Mouse (Mus musculus) adrenal gland, postnatal 25 days (tissue): ENCODE results near the gene Rapgef3. TPM values are rescaled to one million over a fixed set of nuclear protein-coding genes. Genes with fewer than 3 reads are reported as not detected.

Experiments used
- DNase-seq: peaks from one replicate; pipeline ENCODE4 v3.0.0; 2021; ENCODE audit warnings: mixed read lengths
- total RNA-seq: library from RNA; stranded (reverse); gene quantifications from 2 replicates; pipeline ENCODE4 v1.2.3, GENCODE M21; 2021

The Rapgef3 gene
- total RNA-seq, 1 experiment from 2014 or later = 26.0 TPM

DNA sequence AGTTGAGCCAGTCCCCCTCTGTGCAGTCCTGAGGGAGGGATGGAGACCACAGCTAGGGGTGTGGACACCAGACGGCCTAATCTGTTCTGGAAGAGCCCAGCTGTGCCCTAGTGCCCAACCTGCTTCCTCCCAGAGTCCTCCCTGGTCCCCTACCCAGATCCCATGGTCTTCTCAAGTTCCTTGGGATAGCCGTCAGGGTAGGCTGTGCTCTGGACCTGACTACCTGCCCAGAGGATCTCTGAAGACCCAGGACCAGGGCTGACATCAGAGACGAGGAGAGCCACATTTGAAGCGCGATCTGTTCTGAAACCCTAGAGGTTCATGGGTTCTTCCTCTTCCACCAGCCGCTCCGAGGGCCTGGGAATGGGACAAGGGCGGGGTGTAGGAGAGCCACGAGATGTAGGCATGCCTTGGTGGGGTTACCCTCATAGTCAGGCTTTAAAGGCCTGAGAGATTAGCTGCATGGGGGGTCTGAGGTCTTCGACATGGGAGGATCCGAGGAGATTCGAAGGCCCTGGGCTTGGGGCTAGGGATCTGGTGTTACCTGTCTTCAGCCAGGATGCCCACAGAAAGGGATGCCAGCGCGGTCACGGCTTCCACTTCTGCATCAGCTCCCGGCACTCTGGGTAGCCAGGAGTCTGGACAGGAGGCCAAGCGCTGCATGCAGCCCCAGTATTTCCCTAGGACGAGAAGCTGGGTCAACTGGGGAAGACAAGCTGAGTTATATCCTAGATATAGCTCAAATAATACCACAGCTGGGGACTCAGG lies 25.8 kb upstream of the Rapgef3 start:
- no peak for DNase-seq

- DNase-seq = no peak
Measured at GRCm38 (mm10) chr15:97791126-97791700, 23.4 kb upstream of the Rapgef3 start.

DNA sequence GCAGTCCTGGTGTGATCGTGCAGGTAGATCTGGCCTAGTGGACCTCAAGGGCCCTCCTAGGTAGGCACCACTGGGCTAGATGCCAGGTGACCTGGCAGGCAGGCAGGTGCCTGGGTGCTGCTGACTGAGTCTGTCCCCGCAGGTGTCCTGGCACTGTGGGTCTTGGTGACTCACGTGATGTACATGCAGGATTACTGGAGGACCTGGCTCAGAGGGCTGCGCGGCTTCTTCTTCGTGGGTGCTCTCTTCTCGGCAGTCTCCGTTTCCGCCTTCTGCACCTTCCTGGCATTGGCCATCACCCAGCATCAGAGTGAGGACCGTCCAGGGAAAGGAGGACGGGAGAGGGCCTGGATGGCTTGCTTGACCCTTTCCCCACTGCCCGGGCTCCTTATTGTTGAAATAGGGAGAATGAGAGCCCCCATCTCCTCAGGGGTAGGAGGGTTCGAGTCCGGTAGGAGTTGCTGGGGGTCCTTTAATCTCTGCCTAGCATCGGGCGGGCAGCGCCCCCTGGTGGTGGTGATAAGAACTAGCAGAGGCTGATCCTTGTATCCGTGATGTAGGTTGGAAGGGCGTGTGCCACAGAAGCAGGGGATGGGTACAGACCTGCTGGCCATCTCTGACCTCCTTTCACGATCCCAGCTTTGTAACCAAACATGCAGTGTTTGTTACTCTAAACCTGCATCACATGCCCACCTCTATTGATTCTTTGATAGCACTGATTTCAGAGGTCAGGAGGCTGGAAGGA lies 22.2 kb upstream of the Rapgef3 start:
- peak; percentile 79 for DNase-seq

GRCm38 (mm10) chr15:97788821-97789220 lies 21.0 kb upstream of the Rapgef3 start:
- DNase-seq = peak; percentile 64

DNA sequence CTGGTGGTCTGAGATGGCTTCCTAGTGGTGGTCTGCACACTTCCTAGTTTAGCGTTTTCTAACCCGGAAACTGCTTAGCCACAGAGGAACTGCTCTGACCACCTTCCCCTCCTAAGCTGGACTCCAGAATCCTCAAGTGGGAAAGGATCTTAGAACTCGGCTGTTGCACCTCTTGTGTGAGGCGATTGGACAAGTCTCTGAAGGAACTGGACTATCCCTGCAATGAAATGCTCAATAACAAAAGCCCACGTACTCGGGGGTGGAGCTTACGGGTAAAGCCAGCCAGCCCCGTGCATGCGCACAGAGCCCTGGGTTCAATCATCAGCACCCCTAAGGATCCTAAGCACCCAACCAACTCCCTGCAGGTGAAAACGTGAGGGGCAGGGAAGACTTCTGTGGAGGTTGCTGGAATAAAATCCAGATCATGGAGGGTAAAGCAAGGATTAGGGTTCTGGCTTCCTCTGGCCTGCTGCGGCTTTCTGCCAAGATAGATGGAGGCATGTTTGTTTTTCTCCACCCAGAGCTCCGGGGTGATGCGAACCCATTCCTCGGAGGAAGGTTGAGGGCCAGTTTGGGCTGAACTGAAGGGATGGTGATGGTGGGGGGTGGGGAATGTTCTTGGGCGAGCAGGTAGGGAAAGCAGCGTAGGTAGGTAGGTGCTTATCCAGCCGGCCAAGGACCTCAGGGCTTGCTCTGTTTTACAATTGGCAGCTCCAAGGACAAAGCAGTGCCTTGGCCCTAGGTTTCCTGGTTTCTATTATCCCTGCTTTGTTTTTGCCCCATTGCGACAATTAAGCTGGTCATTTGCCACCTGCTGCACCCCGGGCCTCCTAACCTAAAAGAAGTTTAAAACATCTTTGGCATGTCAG lies 20.3 kb upstream of the Rapgef3 start:
- DNase-seq = no peak

- DNase-seq = no peak
Measured at GRCm38 (mm10) chr15:97787148-97787798, 19.5 kb upstream of the Rapgef3 start.

- no peak for DNase-seq
Measured at GRCm38 (mm10) chr15:97786412-97787112, 18.8 kb upstream of the Rapgef3 start.

DNA sequence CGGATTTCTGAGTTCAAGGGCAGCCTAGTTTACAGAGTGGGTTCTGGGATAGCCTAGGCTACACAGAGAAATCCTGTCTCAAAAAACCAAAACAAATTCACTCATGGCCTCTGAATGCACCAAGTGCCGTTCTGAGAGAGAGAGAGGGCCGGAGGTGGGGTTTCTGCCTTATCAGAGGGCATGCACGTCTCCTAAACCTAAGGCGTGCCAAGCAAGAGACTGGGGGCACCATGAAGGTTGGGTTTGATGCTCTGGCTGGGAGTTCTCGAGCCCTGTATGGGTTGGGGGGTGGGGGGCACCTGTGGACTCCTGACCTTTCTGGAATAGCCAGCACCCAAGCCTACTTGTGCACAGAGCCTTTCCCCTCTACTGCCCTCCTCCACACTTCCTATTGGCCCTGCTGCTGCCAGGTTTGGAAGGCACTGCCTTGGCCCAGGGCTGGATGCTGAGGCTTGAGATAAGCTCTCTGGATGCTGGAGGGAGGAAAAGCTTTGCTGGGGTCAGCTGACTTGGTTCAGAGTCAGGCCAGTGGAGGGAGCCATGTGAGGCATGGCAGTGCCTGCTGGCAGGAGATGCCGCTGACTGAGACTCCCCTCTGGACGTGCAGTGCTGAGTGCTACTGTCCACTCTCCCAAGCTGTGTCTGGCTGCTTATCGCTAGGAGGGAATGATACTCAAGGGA lies 18.1 kb upstream of the Rapgef3 start:
- peak; percentile 42 for DNase-seq

- no peak for DNase-seq
Measured at GRCm38 (mm10) chr15:97784561-97785161, 16.9 kb upstream of the Rapgef3 start.

DNA sequence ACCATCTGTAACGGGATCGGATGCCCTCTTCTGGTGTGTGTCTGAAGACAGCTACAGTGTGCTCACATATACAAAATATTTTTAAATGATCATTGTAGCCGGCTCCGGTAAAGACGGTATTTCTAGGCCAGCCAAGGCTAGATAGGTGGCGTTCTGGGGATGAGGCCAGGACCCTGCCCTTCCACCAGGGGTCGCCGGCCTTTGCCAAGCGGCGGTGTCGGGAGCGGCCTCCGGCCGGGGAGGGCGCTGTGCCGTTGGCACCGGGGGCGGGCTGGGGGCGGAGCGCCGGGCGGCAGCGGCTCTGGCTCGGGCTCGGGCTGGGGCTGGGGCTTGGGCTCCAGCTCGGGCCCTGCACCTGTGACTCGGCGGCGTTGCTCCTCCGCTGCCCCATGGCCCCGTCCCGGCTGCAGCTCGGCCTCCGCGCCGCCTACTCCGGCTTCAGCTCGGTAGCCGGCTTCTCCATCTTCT lies 16.4 kb upstream of the Rapgef3 start:
- DNase-seq = peak; percentile 96

- peak; percentile 82 for DNase-seq
Measured at GRCm38 (mm10) chr15:97782749-97783105, 15.0 kb upstream of the Rapgef3 start.

- no peak for DNase-seq
Measured at GRCm38 (mm10) chr15:97781961-97782748, 14.4 kb upstream of the Rapgef3 start.

GRCm38 (mm10) chr15:97780611-97781031 lies 12.8 kb upstream of the Rapgef3 start:
- no peak for DNase-seq

- DNase-seq = no peak
Measured at GRCm38 (mm10) chr15:97779576-97779975, 11.8 kb upstream of the Rapgef3 start.

GRCm38 (mm10) chr15:97778311-97779098 lies 10.7 kb upstream of the Rapgef3 start, which contains the start of gene Slc48a1:
Gene Slc48a1, plus strand, starts transcription at chr15:97778520.
- DNase-seq = no peak

- no peak for DNase-seq
Measured at GRCm38 (mm10) chr15:97776919-97777318, 9.1 kb upstream of the Rapgef3 start.

DNA sequence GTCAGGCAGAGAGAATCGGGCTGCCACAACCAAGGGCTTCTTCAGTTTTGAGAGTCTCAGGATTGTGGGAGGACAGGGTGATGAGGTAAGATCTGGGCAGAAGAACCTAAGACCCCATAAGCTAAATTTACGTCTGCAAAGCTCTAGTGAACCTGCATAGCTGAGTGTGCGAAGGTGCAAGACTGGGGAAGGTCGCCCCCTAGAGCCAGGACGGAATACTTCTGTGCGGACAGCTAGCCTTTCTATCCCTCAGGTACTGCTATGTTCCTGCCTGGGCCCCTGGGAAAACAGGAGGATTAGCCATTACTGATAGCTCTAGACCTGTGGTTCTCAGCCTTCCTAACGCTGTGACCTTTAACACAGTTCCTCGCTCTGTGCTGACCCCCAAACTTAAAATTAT lies 8.7 kb upstream of the Rapgef3 start:
- peak; percentile 82 for DNase-seq

GRCm38 (mm10) chr15:97773961-97774370 lies 6.2 kb upstream of the Rapgef3 start:
- no peak for DNase-seq
